Comparison of ENCODE assay signal across 26 mouse cellular contexts in the genomic region with DNA sequence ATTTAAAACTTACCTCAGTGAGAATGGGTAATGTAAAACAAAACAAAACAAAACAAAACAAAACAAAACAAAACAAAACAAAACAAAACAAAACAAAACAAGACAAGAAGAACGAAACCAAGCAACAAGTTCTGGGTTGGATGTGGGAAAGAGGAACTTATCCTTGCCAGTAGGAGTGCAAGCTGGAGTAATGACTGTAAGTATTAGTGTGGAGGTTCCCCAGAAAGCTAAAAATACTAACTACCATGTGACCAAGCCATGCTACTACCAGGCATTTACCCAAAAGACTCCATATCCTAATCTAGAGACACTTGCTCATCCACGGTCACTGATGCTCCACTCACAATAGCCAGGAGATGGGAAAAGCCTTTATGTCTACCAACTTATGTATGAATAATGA. TPM values are rescaled to one million over a fixed set of nuclear protein-coding genes. Genes with fewer than 3 reads are reported as not detected.
DNase-seq lines count a peak whose midpoint lies in the region; ATAC-seq and TF ChIP-seq lines count a peak whose summit lies in the region.
"Had no signal": no experiment of that assay in that cellular context is flagged by ENCODE, and none has a peak within 500 bp of the region (broad histone marks: within the 10 kb centered on the region; RNA-seq: fewer than 3 reads in every experiment).

No protein-coding gene starts in this region.

- no peaks in the 10 kb centered on the region for H3K36me3 ChIP-seq in MEL (ENCODE audit: control insufficient read depth in 1 of 2, insufficient read depth in 2 of 2, low read length in 2 of 2)
- H3K36me3 ChIP-seq in midbrain, postnatal 0 days (ENCODE audit: insufficient read depth, low read length), result no peaks in the 10 kb centered on the region
- H3K36me3 ChIP-seq: embryonic facial prominence, embryonic 12.5 days; forebrain, embryonic 15.5 days; heart, embryonic 13.5 days; hindbrain, embryonic 12.5 days had no signal

- WGBS in midbrain, postnatal 0 days, result 89% methylated on average over 2 of the region's 2 CpGs

- H3K9me3 ChIP-seq in MEL (replicated peaks; ENCODE audit: insufficient read depth, low read length), result no peaks in the 10 kb centered on the region
- 0 out of 2 replicates have a peak, but pooled peaks cover 3% of the 10 kb centered on the region for H3K9me3 ChIP-seq in midbrain, postnatal 0 days (ENCODE audit: low read length)
- H3K9me3 ChIP-seq: embryonic facial prominence, embryonic 12.5 days; forebrain, embryonic 15.5 days; heart, embryonic 13.5 days; hindbrain, embryonic 12.5 days had no signal

- no peak for TF ChIP-seq RAD21 in MEL (IDR thresholded peaks at IDR 0.05; ENCODE audit: low read depth, low read length)

- intact Hi-C loops in heart, postnatal 10 days (cut with DNase I), result no loop called here

- no peak overlapping the region for H3K9ac ChIP-seq in MEL (ENCODE audit: control insufficient read depth, low read depth, low read length, poor library complexity, severe bottlenecking)
- H3K9ac ChIP-seq in midbrain, postnatal 0 days (replicated peaks; ENCODE audit: low read length, poor library complexity, severe bottlenecking), result no peak overlapping the region
- H3K9ac ChIP-seq: embryonic facial prominence, embryonic 12.5 days; forebrain, embryonic 15.5 days; heart, embryonic 13.5 days; hindbrain, embryonic 12.5 days had no signal

- no peaks in the 10 kb centered on the region for H3K79me2 ChIP-seq in MEL (ENCODE audit: control insufficient read depth, insufficient read depth, low read length, poor library complexity)

- peak; percentile 80 for ATAC-seq in common myeloid progenitor, adult 5-6 weeks (replicated peaks; ENCODE audit: low read depth, poor library complexity, severe bottlenecking)
- peak; percentile 91 for ATAC-seq in megakaryocyte, adult 5-6 weeks (ENCODE audit: poor library complexity, severe bottlenecking)
- ATAC-seq in midbrain, postnatal 0 days (ENCODE audit: low FRiP score), result no peak
- ATAC-seq: forebrain, embryonic 15.5 days; hindbrain, embryonic 16.5 days had no signal

- no peak for TF ChIP-seq POLR2A in MEL (IDR thresholded peaks at IDR 0.05; ENCODE audit: control insufficient read depth in 1 of 2, insufficient read depth in 1 of 2, low read depth in 1 of 2, low read length in 2 of 2, poor library complexity in 1 of 2)

- H3K4me3 ChIP-seq in MEL (ENCODE audit: control insufficient read depth in 1 of 2, insufficient read depth in 1 of 2, low read depth in 2 of 2, low read length in 2 of 2), result no peak overlapping the region
- no peak overlapping the region for H3K4me3 ChIP-seq in midbrain, postnatal 0 days (ENCODE audit: low read depth, low read length)
- H3K4me3 ChIP-seq: embryonic facial prominence, embryonic 12.5 days; forebrain, embryonic 15.5 days; heart, embryonic 13.5 days; hindbrain, embryonic 12.5 days had no signal

- no peak for TF ChIP-seq CTCF in MEL (IDR thresholded peaks at IDR 0.05 in 2 of 3, conservative IDR thresholded peaks at IDR 0.05 in 1 of 3; ENCODE audit: control insufficient read depth in 1 of 3, insufficient read depth in 1 of 3, low read depth in 2 of 3, low read length in 3 of 3, poor library complexity in 1 of 3, severe bottlenecking in 1 of 3)
- no peak for TF ChIP-seq CTCF in midbrain, postnatal 0 days (IDR thresholded peaks at IDR 0.05)

- TF ChIP-seq EP300 in MEL (IDR thresholded peaks at IDR 0.05; ENCODE audit: low read depth in 1 of 2, low read length in 2 of 2), result no peak

- no peaks in the 10 kb centered on the region; a peak in 2 of 4 replicates for H3K27me3 ChIP-seq in MEL (ENCODE audit: control insufficient read depth in 1 of 2, insufficient read depth in 2 of 2, low read length in 2 of 2)
- no peaks in the 10 kb centered on the region for H3K27me3 ChIP-seq in midbrain, postnatal 0 days (ENCODE audit: insufficient read depth, low read length)
- H3K27me3 ChIP-seq: embryonic facial prominence, embryonic 12.5 days; forebrain, embryonic 15.5 days; heart, embryonic 13.5 days; hindbrain, embryonic 12.5 days had no signal

- no peak overlapping the region for H3K4me2 ChIP-seq in midbrain, postnatal 0 days (ENCODE audit: low read depth, low read length, poor library complexity, severe bottlenecking)
- H3K4me2 ChIP-seq: embryonic facial prominence, embryonic 12.5 days; forebrain, embryonic 15.5 days; heart, embryonic 13.5 days; hindbrain, embryonic 12.5 days had no signal

- H3K4me1 ChIP-seq in MEL (ENCODE audit: control insufficient read depth in 1 of 2, insufficient read depth in 2 of 2, low read length in 2 of 2), result no peaks in the 10 kb centered on the region
- H3K4me1 ChIP-seq in midbrain, postnatal 0 days (ENCODE audit: insufficient read depth, low read length), result no peaks in the 10 kb centered on the region
- H3K4me1 ChIP-seq: embryonic facial prominence, embryonic 12.5 days; forebrain, embryonic 15.5 days; heart, embryonic 13.5 days; hindbrain, embryonic 12.5 days had no signal

- peak; percentile 87 for DNase-seq in heart, adult 11 months
- DNase-seq in heart, postnatal 10 days, result no peak
- peak; percentile 23 for DNase-seq in MEL (ENCODE audit: low read depth, low spot score)
- no peak for DNase-seq in midbrain, postnatal 0 days (ENCODE audit: low spot score)
- no peak for DNase-seq in B cell, adult 2 months
- DNase-seq in urinary bladder, adult 2 months (ENCODE audit: low spot score), result no peak
- DNase-seq: adrenal gland, adult 2 months; adrenal gland, postnatal 25 days; cerebellum, adult 11 months; cerebellum, adult 8-10 months; cerebellum, postnatal 14 days; gastrocnemius, postnatal 10 days; heart, postnatal 4 days had no signal

- no peak overlapping the region for H3K27ac ChIP-seq in MEL (ENCODE audit: control insufficient read depth, low read depth, low read length)
- H3K27ac ChIP-seq in midbrain, postnatal 0 days (ENCODE audit: low read depth, low read length), result no peak overlapping the region
- H3K27ac ChIP-seq: embryonic facial prominence, embryonic 12.5 days; forebrain, embryonic 15.5 days; heart, embryonic 13.5 days; hindbrain, embryonic 12.5 days had no signal

TF ChIP-seq in MEL, 35 proteins besides CTCF, POLR2A, EP300 and RAD21:
- TF ChIP-seq POLR2AphosphoS2 (IDR thresholded peaks at IDR 0.05; ENCODE audit: low read length), result no peak
- TF ChIP-seq CHD1 (IDR thresholded peaks at IDR 0.05; ENCODE audit: low read depth, low read length), result no peak
- TF ChIP-seq TCF12 (IDR thresholded peaks at IDR 0.05; ENCODE audit: low read depth, low read length), result no peak
- no peak for TF ChIP-seq ZNF384 (IDR thresholded peaks at IDR 0.05; ENCODE audit: low read depth, low read length)
- no peak for TF ChIP-seq ELF1 (IDR thresholded peaks at IDR 0.05; ENCODE audit: low read depth, low read length)
- TF ChIP-seq MXI1 (IDR thresholded peaks at IDR 0.05; ENCODE audit: low read depth, low read length), result no peak
- TF ChIP-seq POLR2AphosphoS5 (IDR thresholded peaks at IDR 0.05; ENCODE audit: borderline replicate concordance, low read depth, low read length), result no peak
- no peak for TF ChIP-seq MYC (IDR thresholded peaks at IDR 0.05; ENCODE audit: low read depth, low read length)
- TF ChIP-seq MAZ (IDR thresholded peaks at IDR 0.05; ENCODE audit: low read depth, low read length), result no peak
- TF ChIP-seq RCOR1 (IDR thresholded peaks at IDR 0.05; ENCODE audit: low read depth, low read length), result no peak
- no peak for TF ChIP-seq GATA1 (IDR thresholded peaks at IDR 0.05; ENCODE audit: low read depth, low read length)
- TF ChIP-seq CHD2 (IDR thresholded peaks at IDR 0.05; ENCODE audit: low read length), result no peak
- no peak for TF ChIP-seq NRF1 (IDR thresholded peaks at IDR 0.05; ENCODE audit: insufficient read depth, low read depth, low read length, poor library complexity, severe bottlenecking)
- TF ChIP-seq TBP (IDR thresholded peaks at IDR 0.05; ENCODE audit: low read depth, low read length), result no peak
- TF ChIP-seq MAX (IDR thresholded peaks at IDR 0.05; ENCODE audit: low read length), result no peak

RNA-seq across cellular contexts. Expression of a gene that starts 5.6 kb away (rescaled TPM):
- 1 to 10 TPM; 2.4 to 3.8 TPM for total RNA-seq in heart, postnatal 10 days (2021)
- total RNA-seq in MEL (2012; rRNA removed), result not detected in 2 replicates
- not detected for polyA plus RNA-seq in MEL (2012; ENCODE audit: insufficient read depth in 1 of 2, insufficient read length in 2 of 2, low read depth in 1 of 2, low replicate concordance in 2 of 2, missing spikeins in 1 of 2)
- 7.4 TPM in 1 of 2 replicates, not detected in the other for total RNA-seq in common myeloid progenitor, adult 5-6 weeks (2017)
- 175 and 204 TPM in 2 replicates for total RNA-seq in megakaryocyte, adult 5-6 weeks (2015)
- 148 and 150 TPM in 2 replicates for total RNA-seq in megakaryocyte, adult 5-6 weeks (2017)
- 0.88 TPM in 1 of 2 replicates, not detected in the other for total RNA-seq in midbrain, postnatal 0 days (2014; rRNA removed)
- 0.91 and 1.3 TPM in 2 replicates for polyA plus RNA-seq in midbrain, postnatal 0 days (2015; fragmentation: Nextera tagmentation; extraction: Ambion mirVana)
- 5.0 and 5.4 TPM in 2 replicates for polyA plus RNA-seq in urinary bladder, adult 2 months (2012; rRNA removed)
- polyA plus RNA-seq: adrenal gland, adult 2 months; C2C12 had no signal

RNA-seq across cellular contexts. Expression of a gene that starts 25.1 kb away (rescaled TPM):
- total RNA-seq in heart, postnatal 10 days (2021), result 1 to 10 TPM; 2.8 to 3.0 TPM
- not detected in 2 replicates for total RNA-seq in MEL (2012; rRNA removed)
- polyA plus RNA-seq in MEL (2012; ENCODE audit: insufficient read depth in 1 of 2, insufficient read length in 2 of 2, low read depth in 1 of 2, low replicate concordance in 2 of 2, missing spikeins in 1 of 2), result under 1 TPM in 1 of 2 experiments, not detected in 1; 0.06 TPM
- total RNA-seq in common myeloid progenitor, adult 5-6 weeks (2017), result 0.87 TPM in 1 of 2 replicates, not detected in the other
- 250 and 267 TPM in 2 replicates for total RNA-seq in megakaryocyte, adult 5-6 weeks (2015)
- total RNA-seq in megakaryocyte, adult 5-6 weeks (2017), result 93.7 and 94.5 TPM in 2 replicates
- total RNA-seq in midbrain, postnatal 0 days (2014; rRNA removed), result 0.93 and 0.99 TPM in 2 replicates
- polyA plus RNA-seq in midbrain, postnatal 0 days (2015; fragmentation: Nextera tagmentation; extraction: Ambion mirVana), result 1.2 and 1.6 TPM in 2 replicates
- 11.0 and 11.4 TPM in 2 replicates for polyA plus RNA-seq in urinary bladder, adult 2 months (2012; rRNA removed)
- polyA plus RNA-seq: C2C12 had no signal

RNA-seq across cellular contexts. Expression of a gene that starts 43.4 kb away (rescaled TPM):
- total RNA-seq in heart, postnatal 10 days (2021), result not detected
- not detected in 2 replicates for total RNA-seq in MEL (2012; rRNA removed)
- polyA plus RNA-seq in MEL (2012; ENCODE audit: insufficient read depth in 1 of 2, insufficient read length in 2 of 2, low read depth in 1 of 2, low replicate concordance in 2 of 2, missing spikeins in 1 of 2), result not detected
- 0.46 TPM in 1 of 2 replicates, not detected in the other for total RNA-seq in common myeloid progenitor, adult 5-6 weeks (2017)
- total RNA-seq in megakaryocyte, adult 5-6 weeks (2015), result 1.9 and 2.4 TPM in 2 replicates
- total RNA-seq in megakaryocyte, adult 5-6 weeks (2017), result 0.40 and 0.53 TPM in 2 replicates
- total RNA-seq in midbrain, postnatal 0 days (2014; rRNA removed), result not detected in 2 replicates
- polyA plus RNA-seq in midbrain, postnatal 0 days (2015; fragmentation: Nextera tagmentation; extraction: Ambion mirVana), result not detected in 2 replicates
- polyA plus RNA-seq in urinary bladder, adult 2 months (2012; rRNA removed), result 0.10 TPM in 1 of 2 replicates, not detected in the other
- total RNA-seq: adrenal gland, adult 2 months; adrenal gland, postnatal 25 days; gastrocnemius, postnatal 10 days; heart, postnatal 4 days had no signal
- polyA plus RNA-seq: adrenal gland, adult 2 months; brain, embryonic 14.5 days; C2C12; cortical plate, adult 2 months; embryonic facial prominence, embryonic 12.5 days; forebrain, embryonic 11.5 days; forebrain, embryonic 15.5 days; gonadal fat pad, adult 2 months; heart, embryonic 13.5 days; heart, postnatal 0 days; hindbrain, embryonic 12.5 days; hindbrain, embryonic 16.5 days had no signal

Comparison
In these comparisons a context has a peak if more than half of its experiments do, and no peak if none do; other contexts are left out.
1. DNase-seq: peak in heart, adult 11 months (single experiment) and MEL (single experiment); none in heart, postnatal 10 days (0 of 2), midbrain, postnatal 0 days (single experiment), B cell, adult 2 months (0 of 2) and urinary bladder, adult 2 months (single experiment).
2. RNA of a gene that starts 5.6 kb away (total RNA-seq): 148 to 204 TPM in megakaryocyte, adult 5-6 weeks; 2.4 to 3.8 TPM in heart, postnatal 10 days, 0.88 TPM in midbrain, postnatal 0 days, not detected in MEL and 7.4 TPM in common myeloid progenitor, adult 5-6 weeks; every median in the first group is over 10 times any median in the second.
3. RNA of a gene that starts 25.1 kb away (total RNA-seq): 93.7 to 267 TPM in megakaryocyte, adult 5-6 weeks; 2.8 to 3.0 TPM in heart, postnatal 10 days, 0.93 to 0.99 TPM in midbrain, postnatal 0 days, 0.87 TPM in common myeloid progenitor, adult 5-6 weeks and not detected in MEL; every median in the first group is over 10 times any median in the second.